Mouse (Mus musculus): ENCODE measurements around the gene Pbxip1. TPM values are rescaled to one million over a fixed set of nuclear protein-coding genes. Genes with fewer than 3 reads are reported as not detected.

Gene Pbxip1
- total RNA-seq, 2 experiments from 2014 or later = 47.9 to 56.9 TPM

- DNase-seq = no peak
Measured at GRCm38 (mm10) chr3:89432606-89433005, 3.9 kb upstream of the Pbxip1 start.

GRCm38 (mm10) chr3:89434532-89434931 is 2.0 kb upstream of the Pbxip1 start:
- no peak for DNase-seq

- no peak for DNase-seq
Measured at GRCm38 (mm10) chr3:89435041-89435440, 1.5 kb upstream of the Pbxip1 start.

- DNase-seq = peak; percentile 50
Measured at GRCm38 (mm10) chr3:89437269-89437668, 763 bp downstream of the Pbxip1 start.

DNA sequence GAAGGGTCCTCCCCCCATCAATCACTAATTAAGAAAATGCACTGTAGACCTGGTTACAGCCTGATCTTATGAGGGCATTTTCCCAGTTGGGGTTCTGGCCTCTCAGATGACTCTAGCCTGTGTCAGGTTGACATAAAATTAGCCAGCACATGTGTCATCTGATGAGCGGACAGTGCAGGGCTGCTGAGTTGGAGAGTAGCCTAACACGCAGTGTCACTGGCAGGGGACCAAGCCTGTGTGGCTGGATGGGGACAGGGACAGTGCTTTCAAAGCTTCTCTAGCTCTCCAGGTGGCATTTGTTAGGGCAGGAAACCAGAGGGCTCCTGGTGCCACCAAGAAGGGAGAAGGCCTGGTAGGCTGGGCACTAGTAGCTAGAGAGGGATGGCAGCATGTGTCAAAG is 4.2 kb downstream of the Pbxip1 start:
- DNase-seq = peak; percentile 70 to 73

DNA sequence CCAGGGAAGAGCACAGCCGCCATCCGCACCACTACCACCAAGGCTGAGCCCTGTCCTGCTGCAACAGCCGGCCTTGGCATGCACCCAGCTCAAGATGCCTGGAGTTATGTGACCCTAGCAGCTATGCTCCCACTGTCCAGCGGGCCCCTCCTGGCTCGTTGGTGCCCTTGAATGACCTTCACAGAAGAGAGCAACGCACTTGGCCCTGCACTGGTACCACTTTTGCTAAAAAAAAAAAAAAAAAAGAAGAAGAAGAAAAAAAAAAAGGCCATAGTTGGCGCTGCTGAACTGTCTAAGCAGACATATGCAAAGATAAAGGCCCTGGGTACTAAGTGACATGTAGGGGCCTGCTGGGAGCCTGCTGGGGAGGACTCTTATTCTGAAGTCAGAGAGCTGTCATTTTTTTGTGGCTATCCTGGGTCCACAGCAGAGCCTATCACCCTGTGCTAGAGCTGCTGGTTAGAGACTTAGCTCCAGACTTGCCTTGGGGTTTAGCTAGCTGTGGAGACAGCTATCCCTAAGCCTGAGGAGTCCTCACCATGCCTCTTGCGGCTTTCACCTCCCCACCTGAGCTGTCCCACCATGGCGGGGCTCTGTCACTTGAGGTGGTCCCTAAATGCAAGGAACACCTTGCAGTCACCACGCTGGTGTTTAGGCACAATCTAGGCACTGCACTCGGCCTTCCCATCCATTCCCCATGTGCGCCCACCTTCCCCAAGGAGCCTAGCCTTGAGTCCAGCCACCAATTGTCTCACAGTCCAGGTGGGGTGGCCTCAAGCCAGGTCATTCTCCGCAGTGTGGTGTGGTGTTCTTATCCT is 12.4 kb downstream of the Pbxip1 start:
- peak; percentile 85 to 86 for DNase-seq

- DNase-seq = peak; percentile 75 to 88
Measured at GRCm38 (mm10) chr3:89449541-89449940, 13.0 kb downstream of the Pbxip1 start.

- DNase-seq = no peak
Measured at GRCm38 (mm10) chr3:89451916-89452315, 15.4 kb downstream of the Pbxip1 start.

- DNase-seq = no peak
Measured at GRCm38 (mm10) chr3:89454401-89455177, 18.1 kb downstream of the Pbxip1 start, which contains the start of gene Pmvk. Pmvk (plus strand) TSS chr3:89454541.

GRCm38 (mm10) chr3:89455786-89456285 is 19.3 kb downstream of the Pbxip1 start:
- no peak for DNase-seq

GRCm38 (mm10) chr3:89456726-89457665 is 20.5 kb downstream of the Pbxip1 start:
- DNase-seq = peak; percentile 71 to 82

DNA sequence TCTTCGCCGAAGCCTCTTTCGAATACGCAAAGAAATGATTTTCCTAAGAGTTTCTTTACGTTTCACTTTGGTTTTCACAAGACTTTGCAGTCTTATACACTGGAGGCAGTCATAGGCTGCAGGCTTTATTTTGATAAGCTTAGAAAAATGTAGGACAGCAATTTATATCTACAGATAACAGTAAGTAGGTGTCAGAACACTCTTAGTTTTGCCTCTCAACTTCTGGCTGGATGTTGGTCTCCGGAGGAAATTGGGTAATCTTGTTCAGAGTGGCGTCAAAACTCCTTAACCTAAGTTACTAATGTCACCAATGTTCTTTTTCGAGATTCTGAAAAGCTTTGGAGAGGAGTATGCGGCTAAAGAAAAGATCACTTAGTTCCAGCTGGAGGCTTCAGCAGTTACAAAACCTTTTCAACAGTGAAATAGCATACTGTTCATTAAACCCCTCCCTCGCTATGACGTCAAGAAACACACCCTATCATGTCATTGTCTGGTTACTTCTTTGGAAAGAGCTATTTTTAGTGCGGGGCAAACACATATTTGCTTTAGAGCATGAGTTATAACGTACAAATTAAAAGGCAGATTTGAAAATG is 22.0 kb downstream of the Pbxip1 start:
- DNase-seq = peak in 1 of 2 experiments; percentile 48

GRCm38 (mm10) chr3:89458965-89459807 is 22.7 kb downstream of the Pbxip1 start:
- DNase-seq = peak; percentile 95 to 96

- no peak for DNase-seq
Measured at GRCm38 (mm10) chr3:89468268-89468667, 31.8 kb downstream of the Pbxip1 start.

GRCm38 (mm10) chr3:89472280-89472679 is 35.8 kb downstream of the Pbxip1 start:
- DNase-seq = no peak

GRCm38 (mm10) chr3:89473838-89474237 is 37.3 kb downstream of the Pbxip1 start:
- DNase-seq = no peak

DNA sequence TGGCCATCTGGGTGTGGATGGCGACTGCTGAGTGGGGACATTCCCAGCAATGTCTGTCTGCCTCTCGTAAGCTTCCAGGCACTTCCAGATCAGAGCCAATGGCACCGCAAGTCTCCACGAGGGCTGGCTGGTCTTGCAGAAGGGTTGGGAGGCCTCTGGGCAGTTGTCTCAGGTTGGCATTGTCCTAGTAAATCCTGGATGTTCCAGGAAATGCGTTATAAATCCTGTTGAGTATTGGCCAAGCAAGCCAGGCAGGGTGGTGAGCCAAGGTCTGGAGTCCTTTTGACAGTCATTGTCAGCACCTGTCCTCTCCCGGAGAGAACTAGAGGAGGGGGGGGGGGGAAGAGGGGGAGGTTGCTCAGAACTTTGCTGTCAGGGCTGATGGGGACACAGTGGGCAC is 42.5 kb downstream of the Pbxip1 start:
- no peak for DNase-seq

- DNase-seq = peak in 1 of 2 experiments; percentile 28
Measured at GRCm38 (mm10) chr3:89481488-89481887, 45.0 kb downstream of the Pbxip1 start.

DNA sequence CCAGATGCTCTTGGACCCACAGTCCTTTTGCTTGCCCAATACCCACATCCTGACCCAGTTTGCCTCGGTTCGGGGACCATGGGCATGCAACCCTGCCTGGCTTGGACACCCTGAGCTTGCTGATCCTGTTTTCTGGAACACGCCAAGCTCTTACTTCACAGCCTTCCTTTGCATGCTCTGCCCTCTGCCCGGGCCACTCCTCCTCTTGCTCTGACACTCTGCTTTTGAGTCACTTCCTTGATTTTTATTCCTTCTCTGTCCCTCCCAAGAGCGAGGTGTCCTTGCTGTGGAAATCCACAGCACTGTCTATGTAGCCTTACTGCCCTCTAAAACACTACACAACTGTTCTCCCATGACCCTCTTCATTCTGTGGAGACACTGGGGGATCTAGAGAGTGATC is 45.7 kb downstream of the Pbxip1 start:
- peak in 1 of 2 experiments; percentile 11 for DNase-seq

- peak; percentile 85 to 87 for DNase-seq
Measured at GRCm38 (mm10) chr3:89484766-89485524, 48.4 kb downstream of the Pbxip1 start.
